Mouse (Mus musculus) adrenal gland (tissue): ENCODE results near the gene Ankrd12.

Experiments used
- intact Hi-C: fragments of 180-260 bp; cut with DNase I; formaldehyde crosslinking; loops from one replicate; pipeline ENCODE4 v1.15.1; 2025

Gene Ankrd12

GRCm38 (mm10) chr17:65937671-65938070 lies 139.2 kb downstream of the Ankrd12 start:
- intact Hi-C loops = no loop called here

GRCm38 (mm10) chr17:65933741-65934140 lies 143.1 kb downstream of the Ankrd12 start:
- intact Hi-C loops = no loop called here

GRCm38 (mm10) chr17:65931525-65931924 lies 145.4 kb downstream of the Ankrd12 start:
- intact Hi-C loops = no loop called here

DNA sequence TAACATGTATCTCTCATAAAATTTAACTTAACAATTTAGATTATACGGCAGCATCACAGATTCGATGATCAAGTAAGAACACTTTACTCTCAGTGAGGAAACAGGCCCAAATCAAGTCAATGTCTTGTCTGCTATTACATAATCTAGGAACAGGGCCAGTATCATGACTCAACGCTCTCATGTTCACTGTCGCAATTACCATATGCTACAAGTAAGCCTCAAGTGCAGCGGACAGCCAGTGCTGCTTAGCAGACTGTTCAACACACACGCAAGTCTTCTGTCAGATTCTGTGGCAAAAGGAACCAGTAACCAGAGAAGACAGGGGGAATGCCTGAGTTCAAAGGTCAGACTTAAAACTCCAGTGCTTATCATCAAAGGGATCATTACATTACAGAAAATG lies 145.9 kb downstream of the Ankrd12 start:
- intact Hi-C loops = no loop called here

DNA sequence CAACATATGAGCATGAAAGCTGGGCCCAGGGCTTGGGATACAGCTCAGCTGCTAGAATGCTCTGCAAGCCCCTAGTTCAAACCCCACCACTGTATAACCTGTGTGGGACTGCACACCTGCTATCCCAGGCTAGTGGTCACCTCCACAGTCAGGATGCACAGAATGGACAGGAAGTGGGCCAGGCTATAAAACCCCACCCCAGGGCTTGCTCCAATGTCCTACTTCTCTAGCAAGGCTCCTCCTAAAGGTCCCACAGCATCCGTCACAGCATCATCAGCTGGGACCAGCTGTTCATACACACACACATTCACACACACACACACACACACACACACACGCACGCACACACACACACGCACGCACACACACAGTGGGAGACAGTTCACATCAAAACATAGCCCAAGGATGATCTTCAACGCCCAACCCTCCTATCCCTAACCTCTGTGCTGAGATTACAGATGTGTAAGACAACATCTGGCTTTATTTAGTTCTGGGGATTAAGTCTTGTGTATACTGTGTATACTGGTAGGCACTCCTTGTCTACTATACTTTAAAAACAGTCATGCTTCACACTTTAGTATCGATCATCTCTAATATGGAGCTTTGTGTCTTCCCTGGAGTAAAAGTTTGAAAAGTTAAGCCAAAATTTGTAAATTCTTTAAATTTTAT lies 146.6 kb downstream of the Ankrd12 start:
- intact Hi-C loops = no loop called here

DNA sequence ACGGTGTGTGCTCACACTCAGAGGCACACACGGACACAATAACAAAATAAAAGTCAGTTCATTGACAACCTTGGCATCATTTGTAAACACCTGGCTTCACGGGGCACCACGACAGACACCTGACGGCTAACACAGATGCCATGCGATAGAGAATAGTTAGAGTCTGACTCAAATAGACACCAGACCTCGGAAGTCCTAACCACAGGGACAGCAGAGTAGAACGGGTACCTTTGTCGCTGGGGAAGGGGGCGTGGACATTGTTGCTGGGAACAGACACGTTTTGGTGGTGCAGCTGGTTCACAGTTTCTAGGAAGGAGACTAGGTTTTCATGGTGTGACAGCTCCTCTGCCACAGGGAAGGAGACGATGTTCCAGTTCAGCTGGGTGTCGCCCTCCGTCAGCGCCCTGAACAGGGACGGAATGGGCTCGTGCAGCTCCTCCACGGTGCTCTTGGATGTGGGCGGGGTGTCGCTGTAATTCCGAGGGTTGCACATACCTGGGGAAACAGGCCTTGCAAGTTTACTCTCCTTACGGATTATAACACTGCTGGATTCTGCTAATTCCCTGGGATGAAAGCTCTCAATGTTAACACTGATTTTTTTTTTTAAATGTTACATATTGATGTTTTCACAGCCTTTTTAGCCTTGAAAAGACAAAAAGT lies 147.4 kb downstream of the Ankrd12 start:
- intact Hi-C loops = no loop called here

- intact Hi-C loops = no loop called here
Observed at GRCm38 (mm10) chr17:65927077-65927476, 149.8 kb downstream of the Ankrd12 start.

DNA sequence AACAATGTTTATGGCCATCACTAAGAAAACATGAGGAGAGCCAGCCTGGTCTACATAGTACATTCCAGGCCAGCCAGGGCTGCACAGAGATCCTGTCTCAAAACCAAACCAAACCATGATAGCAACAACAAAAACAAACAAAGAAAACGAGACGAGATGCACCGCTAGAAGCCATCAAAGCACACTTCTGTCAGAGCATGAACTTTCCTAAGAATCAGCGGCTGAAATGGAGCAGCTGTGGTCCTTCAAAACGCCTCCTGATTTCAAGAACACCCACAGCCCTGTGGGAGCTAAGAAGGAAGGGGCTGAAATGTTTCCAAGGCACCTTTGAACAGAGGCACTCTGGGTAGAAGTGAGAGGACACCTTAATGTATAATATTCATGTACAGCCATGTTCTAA lies 152.7 kb downstream of the Ankrd12 start:
- intact Hi-C loops = no loop called here

DNA sequence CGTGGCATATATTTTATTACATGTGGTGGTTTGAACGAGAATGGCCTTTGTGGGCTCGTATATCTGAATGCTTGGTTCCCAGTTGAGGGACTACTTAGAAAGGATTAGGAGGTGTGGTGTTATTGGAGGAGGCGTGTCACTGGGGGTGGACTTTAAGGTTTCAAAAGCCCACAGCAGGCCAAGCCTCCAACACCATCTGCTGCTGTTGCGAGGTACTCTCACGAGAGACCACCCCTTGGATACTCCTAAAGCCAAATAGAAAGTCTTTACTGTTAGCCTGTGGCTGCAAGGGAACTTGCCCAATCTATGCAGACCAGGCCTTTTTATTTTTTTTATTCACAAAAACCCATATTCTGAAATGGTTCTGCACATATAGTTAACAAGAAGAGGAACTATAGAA lies 154.9 kb downstream of the Ankrd12 start:
- intact Hi-C loops = no loop called here

- intact Hi-C loops = no loop called here
Observed at GRCm38 (mm10) chr17:65919235-65919634, 157.7 kb downstream of the Ankrd12 start.

- intact Hi-C loops = no loop called here
Observed at GRCm38 (mm10) chr17:65916135-65916668, 160.7 kb downstream of the Ankrd12 start.
